Mouse (Mus musculus): ENCODE data around the gene Invs. TPM values are rescaled to one million over a fixed set of nuclear protein-coding genes. Genes with fewer than 3 reads are reported as not detected.

Invs gene
- total RNA-seq, 1 experiment from 2014 or later, result 8.3 TPM

DNA sequence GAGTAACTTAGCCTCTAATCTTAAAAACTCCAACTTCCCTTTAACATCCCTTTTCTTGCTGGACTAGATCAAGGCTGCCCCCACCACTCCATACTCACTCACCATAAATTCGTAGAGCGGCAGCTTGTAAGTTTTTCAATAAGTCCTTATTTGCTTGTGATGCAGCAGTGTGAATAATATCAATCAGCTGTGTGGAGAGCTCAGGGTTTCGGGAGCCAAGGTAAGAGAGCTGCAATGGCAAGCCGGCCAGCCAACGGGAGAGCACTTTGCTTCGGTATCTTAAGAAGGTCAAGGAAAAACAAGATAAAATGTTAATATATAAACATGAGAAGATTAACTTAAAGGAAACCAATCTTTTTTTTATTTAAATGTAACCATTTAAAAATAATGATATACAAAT is 178.9 kb downstream of the Invs start:
- peak; percentile 50 for DNase-seq

DNA sequence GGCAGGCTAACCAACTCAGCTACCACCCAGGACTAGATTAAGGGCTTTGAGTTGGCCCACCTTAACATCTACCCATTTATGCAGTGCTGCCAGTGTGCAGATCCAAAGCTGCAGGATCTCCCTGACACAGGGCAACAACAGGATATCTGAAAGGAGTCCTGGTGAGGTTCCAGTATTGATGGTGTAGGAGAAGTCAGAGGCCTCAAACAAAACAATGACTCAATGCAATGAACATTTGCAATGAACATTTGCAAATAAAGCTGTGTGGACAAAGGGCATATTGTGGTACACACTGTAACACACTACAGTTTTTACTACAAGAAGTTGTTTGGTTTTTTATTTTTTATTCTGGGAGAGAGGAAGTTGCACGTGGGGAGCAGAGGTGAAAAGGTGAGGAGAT is 181.5 kb downstream of the Invs start:
- DNase-seq, result no peak

DNA sequence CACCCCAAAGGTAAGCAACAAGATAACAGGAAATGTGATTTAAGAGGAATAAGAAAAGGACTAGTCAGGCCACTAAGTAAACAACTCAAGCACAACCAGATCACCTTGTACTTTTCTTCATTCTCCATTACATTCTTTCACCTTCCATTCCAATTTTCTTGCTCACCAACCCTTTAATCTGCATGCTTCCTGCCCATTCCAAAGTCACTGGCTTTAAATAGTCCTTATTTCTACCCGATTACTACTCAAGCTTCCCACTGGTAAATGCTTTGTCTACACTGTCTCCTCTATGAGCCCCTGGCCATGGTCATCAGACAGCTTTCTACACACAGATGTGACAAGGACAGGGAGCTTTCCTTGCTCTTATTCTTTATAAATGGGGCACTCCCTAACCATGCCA is 191.4 kb downstream of the Invs start:
- DNase-seq, result no peak

DNA sequence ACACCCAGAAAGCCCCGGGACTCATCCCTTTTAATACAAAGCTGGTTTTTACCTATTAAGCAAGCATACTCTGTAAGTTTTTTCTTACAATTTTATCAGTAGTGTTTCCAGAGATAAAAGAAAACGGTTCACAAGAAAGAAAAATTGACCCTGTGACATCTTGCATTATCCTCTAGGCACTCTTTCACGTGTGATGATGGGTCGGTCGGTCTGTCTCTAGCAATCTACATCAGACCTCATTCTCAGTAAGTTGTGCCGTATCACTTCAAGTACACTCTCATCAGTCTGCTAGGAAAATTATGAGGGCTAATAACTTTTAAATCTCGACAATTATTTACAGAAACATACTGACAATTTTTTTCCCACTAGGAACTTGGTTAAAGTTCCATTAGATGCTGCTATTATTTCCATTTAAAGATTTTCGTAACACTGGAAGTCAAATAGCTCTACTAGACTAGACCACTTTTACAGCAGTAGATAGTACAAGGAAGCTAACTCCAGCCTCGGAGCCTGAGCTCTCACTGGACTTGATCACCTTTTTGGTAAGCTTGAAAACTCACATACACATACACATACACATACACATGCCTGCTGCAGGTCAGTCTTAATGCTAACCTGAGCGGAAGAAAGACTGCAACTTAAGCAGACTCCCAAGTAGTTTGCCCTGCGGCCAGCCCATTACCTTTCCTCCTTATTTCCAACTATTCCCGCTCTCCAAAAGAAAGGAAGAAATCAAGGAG is 192.7 kb downstream of the Invs start:
- no peak for DNase-seq

DNA sequence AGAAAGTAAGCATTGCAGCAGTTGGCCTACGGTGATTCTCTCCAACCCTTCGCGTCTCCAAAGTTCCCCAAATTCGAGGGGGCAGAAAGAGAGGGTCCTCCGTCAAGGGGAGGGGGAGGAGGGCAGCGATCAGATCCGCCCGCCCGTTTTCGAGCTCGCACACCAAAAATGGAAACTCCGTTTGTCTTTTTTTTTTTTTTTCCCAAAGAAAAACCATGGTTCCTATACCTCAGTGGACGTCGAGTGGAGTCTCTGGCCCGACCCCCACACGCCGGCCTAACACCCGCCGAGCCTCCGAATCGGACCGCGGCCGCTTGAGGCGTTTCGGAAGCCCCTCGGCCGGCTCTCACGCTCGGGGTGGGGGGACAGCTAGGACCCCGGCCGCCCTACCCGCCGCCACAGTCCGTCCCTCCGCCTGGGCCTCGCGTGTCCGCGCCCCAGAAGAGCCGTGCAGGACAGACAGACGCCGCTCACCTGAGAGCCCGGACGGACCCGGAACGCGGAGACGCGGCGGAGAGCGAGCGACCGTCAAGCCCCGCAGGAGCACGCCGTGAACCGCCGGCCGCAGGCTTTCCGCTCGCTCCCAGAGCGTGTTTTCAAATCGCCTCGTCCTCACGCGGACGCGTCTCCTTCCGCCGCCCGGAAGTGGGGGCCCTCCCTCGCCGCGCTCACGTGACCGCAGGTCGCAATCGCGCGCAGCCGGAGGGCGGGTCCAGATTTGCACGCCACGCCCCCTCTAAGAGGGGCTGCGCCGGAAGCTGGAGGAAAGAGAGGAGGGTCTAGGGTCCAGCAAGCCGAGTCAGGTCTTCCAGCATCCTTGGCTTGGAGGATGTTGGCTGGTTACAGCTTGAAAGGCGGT is 193.5 kb downstream of the Invs start, which contains the start of gene Tex10:
Gene Tex10, minus strand, starts transcription at position 668 of the 859 bp plus-strand sequence.
- peak; percentile 95 for DNase-seq

DNA sequence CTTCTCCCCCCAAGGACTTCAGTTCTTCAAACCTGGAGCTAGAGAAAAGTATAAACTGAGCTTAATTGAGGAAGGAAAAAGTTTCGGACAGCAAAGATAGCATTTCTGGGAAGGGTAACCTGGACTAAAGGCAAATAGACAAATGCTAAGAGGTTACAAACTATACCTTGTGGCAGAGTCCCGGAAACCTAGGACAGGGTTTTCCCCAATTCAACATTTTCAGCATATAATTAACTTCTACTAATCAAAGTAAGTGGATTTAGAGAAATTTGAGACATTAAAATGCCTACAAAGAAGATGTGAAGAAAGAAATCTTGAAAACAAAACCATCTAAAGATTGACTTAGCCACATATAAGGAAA is 194.1 kb downstream of the Invs start:
- DNase-seq, result no peak

DNA sequence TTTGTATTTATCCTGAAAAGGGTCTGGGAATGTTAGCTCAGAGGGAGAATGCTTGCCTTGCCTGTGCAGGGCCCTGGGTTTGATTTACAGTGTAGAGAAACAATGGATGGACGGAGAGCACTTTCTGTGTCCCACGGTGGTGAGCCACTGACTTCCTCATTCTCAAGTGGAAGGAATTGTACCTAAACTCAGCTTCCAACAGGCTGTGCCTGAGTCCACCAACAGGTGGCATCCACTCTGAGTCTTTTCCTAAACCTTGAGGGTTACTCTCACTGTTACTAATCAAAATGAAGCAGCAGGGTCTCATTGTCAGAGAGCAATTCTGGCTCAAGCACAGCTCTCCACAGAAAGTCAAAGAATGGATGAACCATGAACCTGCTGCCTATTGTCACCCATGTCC is 201.7 kb downstream of the Invs start:
- peak; percentile 48 for DNase-seq

Other genes with a start within 250 kb of the Invs start
- gene Nr4a3, start 234.6 kb upstream of the Invs start, total RNA-seq (2021), result 49.0 and 108 TPM in 2 replicates
- gene Stx17, start 154.8 kb upstream of the Invs start, total RNA-seq (2021), result 46.4 and 55.4 TPM in 2 replicates
- 60.0 and 63.1 TPM in 2 replicates for gene Erp44, start 202 bp upstream of the Invs start, total RNA-seq (2021)
- gene Tex10, start 193.7 kb downstream of the Invs start, total RNA-seq (2021), result 23.0 and 27.0 TPM in 2 replicates